Mouse (Mus musculus): ENCODE results near the gene Coq5. TPM values are rescaled to one million over a fixed set of nuclear protein-coding genes. Genes with fewer than 3 reads are reported as not detected.

The Coq5 gene
- total and polyA plus RNA-seq, 3 experiments: 40.5 to 43.3 TPM; not detected in 1

GRCm38 (mm10) chr5:115312816-115313667, 33.6 kb downstream of the Coq5 start (continued):
- TF ChIP-seq MXI1 (IDR thresholded peaks at IDR 0.05; ENCODE audit: low read depth, low read length) (peak; percentile 78), ETS1 (IDR thresholded peaks at IDR 0.05; ENCODE audit: low read depth, low read length) (peak; percentile 99), POLR2AphosphoS5 (IDR thresholded peaks at IDR 0.05; ENCODE audit: borderline replicate concordance, low read depth, low read length) (no peak), ZKSCAN1 (IDR thresholded peaks at IDR 0.05; ENCODE audit: low read depth, low read length) (no peak; the same call in 1 of the 2 replicates), NELFE (IDR thresholded peaks at IDR 0.05; ENCODE audit: low read depth, low read length) (peak; percentile 60), RCOR1 (IDR thresholded peaks at IDR 0.05; ENCODE audit: low read depth, low read length) (0 out of 2 replicates have a peak, but pooled peaks have one; percentile 27), MAFK (IDR thresholded peaks at IDR 0.05; ENCODE audit: borderline replicate concordance, low read depth, low read length) (peak; percentile 98), MEF2A (IDR thresholded peaks at IDR 0.05; ENCODE audit: extremely low read depth, insufficient replicate concordance, low read depth, low read length, poor library complexity, severe bottlenecking) (no peak), HCFC1 (IDR thresholded peaks at IDR 0.05; ENCODE audit: low read depth, low read length) (peak; percentile 56), USF2 (IDR thresholded peaks at IDR 0.05; ENCODE audit: borderline replicate concordance in 1 of 2, insufficient read depth in 1 of 2, low read depth in 1 of 2, low read length in 2 of 2) (no peak), E2F4 (IDR thresholded peaks at IDR 0.05; ENCODE audit: borderline replicate concordance, low read depth, low read length) (peak; percentile 56; the same call in 1 of the 2 replicates), TCF12 (IDR thresholded peaks at IDR 0.05; ENCODE audit: low read depth, low read length) (peak; percentile 50)

GRCm38 (mm10) chr5:115313668-115313943, 34.1 kb downstream of the Coq5 start:
- peak overlapping the region; percentile 42 to 43 for H3K4me3 ChIP-seq (ENCODE audit: control insufficient read depth in 1 of 2, insufficient read depth in 1 of 2, low read depth in 2 of 2, low read length in 2 of 2)
- H3K9ac ChIP-seq (ENCODE audit: control insufficient read depth, low read depth, low read length, poor library complexity, severe bottlenecking): peak overlapping the region; percentile 62
- TF ChIP-seq TCF12 (IDR thresholded peaks at IDR 0.05; ENCODE audit: low read depth, low read length) (no peak), POLR2AphosphoS2 (IDR thresholded peaks at IDR 0.05; ENCODE audit: low read length) (peak; percentile 48), HCFC1 (IDR thresholded peaks at IDR 0.05; ENCODE audit: low read depth, low read length) (0 out of 2 replicates have a peak, but pooled peaks have one; percentile 16), EP300 (IDR thresholded peaks at IDR 0.05; ENCODE audit: low read depth in 1 of 2, low read length in 2 of 2) (peak in 1 of 2 experiments; percentile 38; a peak in 1 of 4 replicates), POLR2A (IDR thresholded peaks at IDR 0.05; ENCODE audit: control insufficient read depth in 1 of 2, insufficient read depth in 1 of 2, low read depth in 1 of 2, low read length in 2 of 2, poor library complexity in 1 of 2) (peak in 1 of 2 experiments; percentile 36; a peak in 1 of 4 replicates)
- H3K27ac ChIP-seq (ENCODE audit: control insufficient read depth, low read depth, low read length): peak overlapping the region; percentile 97
- peaks cover 0 to 32% of the 10 kb centered on the region in 2 experiments; a peak in 2 of 4 replicates for H3K36me3 ChIP-seq (ENCODE audit: control insufficient read depth in 1 of 2, insufficient read depth in 2 of 2, low read length in 2 of 2)
- H3K4me1 ChIP-seq (ENCODE audit: control insufficient read depth in 1 of 2, insufficient read depth in 2 of 2, low read length in 2 of 2): peaks cover 6 to 38% of the 10 kb centered on the region in 2 experiments
- DNase-seq (ENCODE audit: low read depth, low spot score): peak; percentile 75
- H3K27me3 ChIP-seq (ENCODE audit: control insufficient read depth in 1 of 2, insufficient read depth in 2 of 2, low read length in 2 of 2): no peaks in the 10 kb centered on the region
- H3K9me3 ChIP-seq (replicated peaks; ENCODE audit: insufficient read depth, low read length): no peaks in the 10 kb centered on the region
- no peaks in the 10 kb centered on the region for H3K79me2 ChIP-seq (ENCODE audit: control insufficient read depth, insufficient read depth, low read length, poor library complexity)

Measured in MEL (cell line).